Mouse (Mus musculus): ENCODE results near the gene Plcl2.
"Not testable (repeated sequence)": the region's sequence is repeated elsewhere in the genome, so short reads cannot be mapped to it uniquely, and the experiment has no call there.

The Plcl2 gene

DNA sequence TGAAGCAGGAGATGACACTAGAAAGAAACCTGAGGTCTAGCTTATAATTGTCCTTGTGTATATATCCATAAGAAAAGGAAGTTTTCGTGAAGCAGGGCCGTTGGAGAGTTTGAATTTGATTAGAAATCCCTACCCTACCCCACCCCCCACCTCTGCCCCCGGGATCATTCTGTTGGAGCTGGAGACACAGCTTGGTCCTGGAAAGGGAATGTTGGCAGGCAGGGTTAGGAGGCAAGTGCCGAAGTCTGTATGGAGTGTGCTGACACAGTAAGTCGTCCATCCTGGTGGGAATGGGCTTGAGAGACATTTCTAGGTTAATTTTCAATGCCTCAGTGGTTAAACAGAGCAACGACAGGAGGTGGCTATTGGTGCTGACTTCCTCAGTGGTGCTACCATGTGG, 8.4 kb upstream of the Plcl2 start:
- no peak for DNase-seq (ENCODE audit: low spot score)

DNA sequence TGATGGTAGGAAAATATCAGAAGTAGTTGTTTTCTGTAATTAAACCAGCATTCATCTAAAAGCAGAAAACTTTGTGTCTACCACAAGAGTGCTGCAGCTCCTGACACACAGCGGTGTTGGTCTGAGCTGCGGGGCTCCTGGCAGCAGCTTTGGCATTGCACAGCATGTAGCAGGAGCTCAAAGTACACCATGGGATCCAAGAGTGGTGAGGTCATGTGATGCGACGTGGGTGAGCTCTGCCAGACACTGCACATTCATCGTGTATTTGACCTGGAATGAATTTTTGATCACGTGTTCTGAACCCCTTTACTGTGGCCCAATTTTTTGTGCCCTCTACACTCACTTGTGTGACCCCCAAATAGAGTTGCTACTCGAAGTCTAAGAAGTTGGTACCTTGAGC, 6.1 kb upstream of the Plcl2 start:
- DNase-seq (ENCODE audit: low spot score) = no peak

DNA sequence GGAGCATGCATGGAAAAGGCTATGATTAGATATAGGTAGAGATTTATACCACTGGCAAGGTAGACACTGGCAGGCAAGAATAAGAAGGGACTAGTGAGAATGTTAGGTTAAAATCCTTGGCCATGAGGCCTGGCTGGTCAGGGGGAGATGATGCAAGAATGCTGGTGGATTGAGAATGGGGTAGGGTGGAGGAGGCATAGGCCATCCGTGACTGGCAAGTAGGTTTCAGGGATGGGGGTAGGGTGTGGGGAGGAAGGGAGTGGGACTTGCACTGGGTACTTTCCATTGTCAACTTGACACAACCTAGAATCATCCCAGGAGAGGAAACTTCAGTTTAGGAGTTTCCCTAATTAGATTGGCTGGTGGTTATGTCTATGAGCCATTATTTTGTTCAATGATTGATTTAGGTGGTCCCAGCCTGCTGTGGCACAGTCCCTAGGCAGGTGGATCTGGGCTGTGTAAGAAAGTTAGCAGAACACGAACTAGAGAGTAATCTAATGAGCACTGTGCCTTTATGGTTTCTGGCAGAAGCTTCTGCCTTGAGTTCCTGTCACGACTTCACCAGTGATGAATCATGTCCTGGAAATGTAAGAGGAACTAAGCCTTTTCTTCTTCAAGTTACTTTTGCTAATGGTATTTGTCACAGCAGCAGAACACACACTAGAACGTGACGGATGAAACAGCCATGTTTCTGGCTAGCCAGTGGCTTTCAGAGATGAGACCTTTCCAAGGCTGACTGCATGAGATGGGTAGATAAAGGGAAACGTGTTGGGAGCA, 4.9 kb upstream of the Plcl2 start:
- no peak for DNase-seq (ENCODE audit: low spot score)

DNA sequence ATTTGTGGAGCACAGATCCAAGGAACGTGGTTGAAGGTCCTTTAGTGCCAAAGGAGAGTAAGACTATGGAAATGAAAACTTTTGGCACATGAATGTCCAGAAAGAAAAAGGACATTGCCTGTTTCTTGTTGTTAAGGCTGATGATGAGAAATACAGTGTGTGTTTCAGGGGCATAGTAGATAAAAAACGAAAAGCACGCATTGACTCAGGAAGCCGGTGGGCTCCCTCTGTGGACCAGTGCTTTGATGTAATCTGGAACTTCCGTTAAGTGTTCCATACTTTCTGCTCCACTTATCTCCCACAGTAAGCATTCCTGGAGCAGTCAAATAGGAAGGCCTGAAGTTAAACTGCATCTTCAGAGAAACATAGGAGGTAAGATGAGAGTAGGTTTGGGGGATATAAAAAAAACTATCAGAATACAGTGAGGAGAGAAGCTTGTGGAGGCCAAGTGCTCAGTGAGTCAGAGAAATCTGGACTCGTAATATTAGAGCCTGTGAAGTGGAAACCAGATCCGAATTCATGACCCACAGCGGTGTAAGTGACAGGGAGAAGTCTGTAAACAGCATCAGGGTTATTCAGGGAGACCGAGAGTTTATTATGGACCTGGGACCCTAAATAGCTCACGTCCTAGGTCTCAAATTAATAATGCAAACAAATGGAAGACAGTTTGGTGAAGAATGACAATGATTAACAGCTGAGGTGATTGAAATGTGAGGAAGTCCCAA, 3.1 kb upstream of the Plcl2 start:
- DNase-seq (ENCODE audit: low spot score) = no peak

DNA sequence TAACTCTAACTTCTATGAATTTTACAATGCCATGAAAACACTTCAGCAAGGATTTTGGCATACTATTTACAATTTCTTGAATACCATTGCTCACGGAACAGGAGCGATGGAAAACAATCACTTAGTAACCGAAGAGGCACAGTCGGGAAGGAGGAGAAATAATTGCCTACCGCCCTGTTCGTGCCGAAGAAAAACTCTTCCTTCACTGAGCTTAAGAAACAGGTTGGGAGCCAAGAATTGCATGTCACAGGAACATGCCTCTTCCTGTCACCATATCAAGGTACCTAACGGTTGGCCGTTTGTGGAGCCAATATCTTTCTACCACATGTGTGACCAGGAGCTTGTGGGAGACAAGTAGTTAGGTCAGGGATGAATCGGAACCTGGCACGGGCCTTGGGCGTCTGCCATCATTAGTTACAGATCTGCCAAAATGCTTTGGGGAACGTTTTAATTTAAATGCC, 2.3 kb upstream of the Plcl2 start:
- DNase-seq (ENCODE audit: low spot score) = no peak

DNA sequence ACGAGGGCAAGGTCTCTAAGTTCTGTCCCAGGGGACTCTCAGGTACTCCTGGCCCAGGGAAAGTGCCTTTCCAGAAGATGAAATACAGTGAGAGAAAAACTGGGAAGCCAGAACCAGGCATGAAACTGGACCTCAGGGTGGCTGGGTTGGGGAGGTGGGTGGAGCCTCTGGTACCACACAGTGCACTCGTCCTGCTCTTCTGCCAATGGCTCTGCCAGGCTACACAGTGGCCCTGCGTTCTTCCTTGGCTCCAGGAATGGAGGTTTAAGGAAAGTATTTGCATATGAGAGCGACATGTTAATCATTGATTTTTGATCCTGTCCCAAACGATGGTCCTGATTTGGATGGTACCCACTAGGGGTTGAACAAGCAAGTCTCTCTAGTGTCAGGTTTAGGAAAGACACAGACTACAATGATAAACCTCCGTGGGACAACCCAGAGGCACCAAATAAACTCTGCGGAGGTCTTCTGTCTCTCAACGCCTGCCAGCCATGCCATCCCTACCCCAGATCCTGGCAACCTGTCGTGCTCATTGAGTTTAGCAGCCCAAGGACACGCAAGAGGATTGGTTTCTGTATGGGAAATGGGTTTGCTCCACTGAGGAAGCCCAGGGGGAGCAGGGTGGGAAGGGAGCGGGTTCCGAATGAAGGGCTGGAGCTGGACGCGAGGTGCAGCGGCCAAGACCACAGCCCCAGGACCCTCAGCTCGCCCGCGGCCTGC, 988 bp upstream of the Plcl2 start:
- no peak for DNase-seq (ENCODE audit: low spot score)

DNA sequence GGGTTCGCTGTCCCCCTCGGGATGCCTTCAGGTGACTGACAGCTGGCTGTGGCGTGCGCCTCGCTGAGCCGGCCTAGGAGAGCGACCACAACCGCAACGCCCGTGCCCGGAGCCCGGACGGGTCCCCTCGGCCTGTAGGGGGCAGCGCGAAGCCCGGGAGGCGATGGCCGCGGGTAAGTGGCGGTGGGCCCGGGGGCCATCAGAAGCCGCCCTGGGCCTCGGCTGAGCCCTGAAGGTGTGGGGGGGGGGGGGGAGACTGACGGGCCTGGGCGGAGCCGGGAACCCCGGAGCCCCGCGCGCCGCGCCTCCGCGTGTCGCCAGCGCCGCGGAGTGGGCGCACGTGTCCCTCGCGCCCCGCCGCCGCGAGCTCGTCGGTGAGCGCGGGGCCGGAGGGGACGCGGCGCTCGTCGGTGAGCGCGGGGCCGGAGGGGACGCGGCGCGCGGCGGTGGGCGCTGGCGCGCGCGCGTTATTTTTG, 390 bp upstream of the Plcl2 start:
- DNase-seq (ENCODE audit: low spot score) = peak; percentile 86

DNA sequence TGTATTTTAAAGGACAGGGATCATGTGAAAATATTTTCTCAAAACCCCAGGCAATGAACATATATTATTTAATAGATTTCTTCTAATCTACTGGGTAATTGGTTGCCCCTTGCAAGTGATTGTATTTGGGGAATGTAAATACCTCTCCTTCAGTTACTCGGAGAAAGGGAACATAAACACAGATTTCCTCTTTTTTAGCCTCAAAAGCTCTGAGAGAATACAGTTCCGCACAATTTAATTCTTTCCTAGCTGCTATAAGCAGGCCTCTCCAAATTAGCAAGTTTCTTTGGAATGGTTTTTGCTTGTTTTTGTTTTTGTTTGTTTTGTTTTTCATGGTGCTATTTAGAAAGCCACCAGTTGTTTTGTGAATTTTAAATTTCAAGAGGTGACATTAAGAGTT, 1.1 kb downstream of the Plcl2 start:
- DNase-seq (ENCODE audit: low spot score) = no peak

DNA sequence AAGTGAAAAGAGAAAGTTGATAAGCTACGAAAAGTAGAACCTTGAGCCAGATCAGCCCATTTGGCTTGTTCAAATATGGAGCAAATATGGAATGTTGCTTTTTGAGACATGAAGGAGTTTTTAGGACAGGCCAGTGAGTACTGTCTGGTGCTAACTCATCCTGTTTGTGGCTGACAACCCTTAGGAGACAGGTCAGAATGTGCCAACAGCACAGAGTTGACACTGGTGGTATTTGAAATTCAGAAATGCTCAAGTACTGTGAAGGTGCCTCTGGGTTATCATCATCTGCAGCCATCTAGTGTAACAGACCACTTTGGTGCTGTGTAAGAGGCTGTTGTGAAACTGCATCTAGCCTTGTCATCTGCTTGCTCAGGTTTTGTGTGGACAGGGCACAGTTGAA, 1.5 kb downstream of the Plcl2 start:
- no peak for DNase-seq (ENCODE audit: low spot score)

DNA sequence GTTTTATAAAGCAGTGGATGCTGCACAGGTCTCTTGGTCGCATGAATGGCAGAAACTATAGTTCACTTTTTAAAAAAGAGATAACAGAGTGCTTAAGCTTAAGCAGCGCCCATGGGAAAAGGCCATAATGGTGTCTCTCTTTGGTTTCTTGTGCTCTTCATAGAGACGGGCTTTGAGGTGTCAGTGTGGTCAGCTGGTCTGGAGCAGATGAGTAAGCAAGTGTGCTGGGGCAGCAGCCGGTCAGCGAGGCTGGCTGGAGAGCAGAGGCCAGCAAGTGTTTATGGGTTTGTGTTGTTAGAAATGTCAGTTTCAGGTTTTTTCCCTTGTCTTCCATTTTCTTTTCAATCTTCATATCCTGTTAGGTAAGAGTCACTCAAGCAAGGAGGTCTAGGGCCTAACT, 3.0 kb downstream of the Plcl2 start:
- DNase-seq (ENCODE audit: low spot score) = no peak

DNA sequence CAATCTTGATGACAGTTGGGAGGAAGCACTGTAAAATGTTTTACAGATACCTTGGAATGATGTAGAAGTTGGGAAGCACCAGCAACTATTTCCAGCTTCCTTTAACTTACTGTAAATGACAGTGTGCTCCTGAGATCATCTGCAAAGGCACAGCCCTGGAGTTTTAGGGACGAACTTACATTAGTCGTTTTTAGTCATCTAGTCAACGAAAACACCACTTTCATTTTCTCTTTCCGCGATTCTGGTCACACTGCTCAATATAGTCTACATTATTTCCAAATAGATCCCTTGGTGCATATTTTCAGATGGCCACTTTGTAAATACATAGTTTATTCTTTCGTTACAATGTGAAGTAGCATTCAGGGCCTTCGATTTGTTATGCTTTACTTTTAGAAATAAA, 3.6 kb downstream of the Plcl2 start:
- no peak for DNase-seq (ENCODE audit: low spot score)

DNA sequence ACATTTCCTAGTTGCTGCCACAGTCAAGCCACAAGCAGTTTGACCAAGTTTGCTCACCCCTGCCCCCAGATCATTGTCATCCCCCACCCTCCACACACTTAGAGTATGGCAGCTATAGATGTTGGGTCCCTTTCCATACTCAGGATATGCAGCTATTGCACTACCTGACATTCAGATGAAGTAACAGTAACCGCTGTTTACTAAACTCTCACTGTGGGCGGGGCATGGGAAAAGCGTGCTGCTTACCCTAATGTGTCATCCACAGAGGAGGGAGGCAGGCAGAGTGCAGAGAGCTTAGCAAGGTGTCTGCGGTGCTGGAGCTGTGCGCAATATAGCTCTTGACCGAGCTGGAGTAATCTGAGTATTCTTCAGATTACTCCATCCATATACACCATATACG, 4.2 kb downstream of the Plcl2 start:
- no peak for DNase-seq (ENCODE audit: low spot score)

DNA sequence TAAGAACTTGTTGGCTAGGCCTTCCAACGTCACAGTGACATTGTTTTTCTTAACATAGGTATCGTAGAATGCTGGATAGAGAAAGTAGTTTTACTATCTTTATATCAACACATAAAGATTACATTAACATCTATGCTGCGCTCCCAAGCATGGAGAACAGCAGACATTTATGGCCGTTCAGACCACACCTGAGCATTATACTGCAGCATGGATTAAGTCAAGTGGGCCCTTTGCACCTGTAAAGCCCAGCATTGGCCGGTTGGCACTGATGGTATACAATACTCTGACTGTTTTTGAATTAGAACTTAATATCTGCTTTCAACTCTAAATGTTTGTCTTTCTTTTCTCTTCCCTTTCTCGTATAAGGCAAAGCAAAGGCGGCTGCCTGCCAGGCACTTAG, 4.8 kb downstream of the Plcl2 start:
- no peak for DNase-seq (ENCODE audit: low spot score)

DNA sequence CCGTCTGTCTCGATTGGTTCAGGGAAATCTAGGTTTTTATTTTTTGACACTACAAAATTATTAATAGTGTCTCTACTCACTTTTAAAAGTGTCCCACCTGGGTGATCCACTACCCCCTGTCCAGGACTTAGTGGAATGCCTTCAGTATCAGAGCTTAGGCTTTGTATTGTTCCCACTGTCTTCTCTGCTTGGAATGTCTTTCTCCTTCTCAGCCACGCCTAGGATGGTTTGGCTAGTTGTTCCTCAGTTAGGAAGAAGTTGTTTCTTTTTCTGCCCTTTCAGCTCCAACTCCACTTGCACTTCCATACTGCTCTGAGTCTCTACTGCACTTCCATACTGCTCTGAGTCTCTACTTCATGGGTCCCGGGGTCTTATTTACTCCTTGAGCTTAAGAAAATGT, 6.7 kb downstream of the Plcl2 start:
- DNase-seq (ENCODE audit: low spot score) = no peak

DNA sequence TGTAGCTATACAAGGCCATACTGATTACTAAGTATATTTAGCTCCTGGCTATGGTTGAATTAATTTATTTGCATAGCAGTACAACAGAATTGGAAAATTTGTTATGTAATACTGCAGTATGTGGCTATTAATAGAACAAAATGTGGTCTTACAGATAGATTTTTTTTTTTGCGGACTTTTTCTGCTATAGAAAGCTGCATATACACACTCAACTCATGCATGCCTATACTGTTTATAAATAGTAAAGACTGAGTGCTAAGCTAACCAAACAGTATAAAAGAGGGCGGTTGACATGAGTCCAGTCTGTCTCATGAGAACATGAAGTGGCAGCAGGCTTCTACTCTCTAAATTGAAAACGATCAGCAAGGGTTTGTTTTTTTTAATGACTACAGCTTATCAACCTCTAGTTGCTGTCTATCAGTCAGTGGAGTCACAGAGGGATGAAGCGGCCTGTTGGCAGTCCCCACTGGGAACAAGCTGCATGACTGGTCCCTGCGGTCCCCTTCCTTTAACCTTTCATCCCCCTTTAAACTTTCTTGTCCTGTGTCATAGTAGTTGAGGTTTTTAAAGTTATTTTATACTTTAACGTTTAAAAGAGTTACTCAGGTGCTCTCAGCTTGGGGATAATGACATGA, 8.7 kb downstream of the Plcl2 start:
- DNase-seq (ENCODE audit: low spot score) = no peak

DNA sequence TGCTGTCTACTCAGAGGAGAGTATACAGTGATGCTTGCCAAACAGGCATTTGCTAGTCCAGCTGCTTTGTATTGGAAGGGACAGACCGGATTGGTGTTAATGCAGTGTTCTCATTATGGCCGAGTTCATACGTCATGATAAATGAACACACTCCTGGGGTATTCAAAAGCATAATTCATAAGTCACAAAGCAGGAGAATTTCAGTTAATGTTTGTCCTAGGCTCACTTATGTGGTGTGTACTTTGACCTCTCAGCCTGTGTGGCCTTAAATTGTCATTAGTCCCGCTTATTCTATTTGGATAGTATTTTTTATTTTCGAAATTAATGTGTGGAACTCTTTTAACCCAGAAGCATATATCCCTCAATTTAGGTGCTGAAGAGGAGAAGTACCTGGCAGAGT, 10.4 kb downstream of the Plcl2 start:
- no peak for DNase-seq (ENCODE audit: low spot score)

DNA sequence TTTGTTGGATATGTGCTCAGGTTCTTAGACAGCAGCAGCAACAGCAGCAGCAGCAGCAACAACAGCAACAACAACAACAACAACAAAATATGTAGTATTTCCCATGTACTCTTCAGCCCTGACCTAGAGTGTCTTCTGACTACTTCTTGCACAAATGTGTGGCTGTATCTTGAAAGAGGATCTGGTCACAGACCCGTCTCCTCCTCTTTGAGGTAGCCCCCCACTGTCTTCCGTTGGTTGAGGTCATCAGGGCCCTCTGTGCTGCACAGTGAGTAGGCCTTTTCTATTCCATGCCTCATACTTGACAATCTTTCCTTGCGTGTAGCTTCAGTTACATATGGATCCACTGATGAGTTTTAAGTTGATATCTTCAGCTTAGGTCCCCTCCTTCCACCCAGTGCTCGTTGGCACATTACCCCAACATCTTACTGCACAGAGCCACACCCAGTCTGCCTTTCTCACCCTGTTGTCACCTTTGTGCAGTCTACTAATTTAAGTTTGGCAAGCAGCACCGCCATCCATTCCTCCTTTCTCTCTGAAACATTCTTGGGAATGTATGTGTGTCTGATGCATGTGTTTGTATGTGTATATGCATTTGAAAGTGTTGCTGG, 13.4 kb downstream of the Plcl2 start:
- no peak for DNase-seq (ENCODE audit: low spot score)

DNA sequence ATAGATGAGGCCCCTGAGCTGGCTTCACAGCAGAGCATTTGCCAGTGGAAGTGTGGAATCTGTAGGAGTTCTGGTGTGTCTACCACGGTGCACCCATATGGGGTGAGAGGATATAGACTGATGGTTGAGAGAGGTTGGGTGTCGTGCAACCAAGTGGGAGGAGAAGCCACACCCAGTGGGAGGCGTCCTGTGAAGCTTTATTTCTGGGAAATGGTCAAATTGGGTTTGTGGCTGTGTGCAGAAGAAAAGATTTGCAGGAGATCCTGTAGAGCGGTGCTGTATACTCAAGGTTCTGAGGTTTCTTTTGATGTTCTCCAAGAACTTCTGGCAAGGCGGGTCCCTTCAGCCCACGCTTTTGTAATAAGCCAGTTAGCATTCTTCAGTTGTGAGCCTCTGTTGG, 15.8 kb downstream of the Plcl2 start:
- no peak for DNase-seq (ENCODE audit: low spot score)

DNA sequence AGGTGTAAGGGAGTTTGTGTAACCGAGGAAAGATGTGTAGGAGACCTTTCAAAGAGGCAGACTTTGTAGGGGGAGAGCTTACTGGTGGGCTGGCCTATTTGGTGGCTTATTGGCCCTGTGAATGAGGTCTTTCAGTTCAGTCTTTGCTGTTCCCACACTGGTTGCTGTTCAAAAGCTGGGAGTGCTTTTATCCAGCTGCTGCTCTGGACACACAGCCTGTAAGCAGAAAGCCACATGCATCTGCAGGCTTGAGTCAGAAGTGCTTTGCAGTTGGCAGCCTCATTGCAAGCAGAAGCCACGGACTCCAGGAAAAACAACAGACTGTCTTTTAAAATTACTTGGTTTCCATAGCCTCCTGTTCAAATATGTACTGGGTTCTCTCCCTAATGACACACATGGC, 16.6 kb downstream of the Plcl2 start:
- no peak for DNase-seq (ENCODE audit: low spot score)

DNA sequence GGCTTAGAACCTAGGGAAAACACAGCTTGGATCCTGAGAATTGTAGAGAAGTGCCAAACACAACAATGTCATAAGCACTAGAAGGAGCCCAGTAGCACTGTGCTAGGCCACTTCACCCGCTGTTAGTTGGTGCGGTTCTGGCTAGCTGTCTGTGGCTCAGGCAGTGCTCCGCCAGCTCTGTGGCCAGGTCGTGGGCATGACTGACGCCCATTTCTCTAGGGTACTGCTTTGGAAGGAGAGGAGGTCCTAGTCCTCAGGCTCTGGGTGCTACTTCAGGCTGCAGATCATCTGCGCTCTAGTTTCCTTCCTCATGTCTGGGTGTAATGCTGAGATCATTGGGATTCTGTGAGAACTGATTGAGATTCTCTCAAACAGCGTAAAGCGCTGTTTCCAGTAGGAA, 20.9 kb downstream of the Plcl2 start:
- no peak for DNase-seq (ENCODE audit: low spot score)

DNA sequence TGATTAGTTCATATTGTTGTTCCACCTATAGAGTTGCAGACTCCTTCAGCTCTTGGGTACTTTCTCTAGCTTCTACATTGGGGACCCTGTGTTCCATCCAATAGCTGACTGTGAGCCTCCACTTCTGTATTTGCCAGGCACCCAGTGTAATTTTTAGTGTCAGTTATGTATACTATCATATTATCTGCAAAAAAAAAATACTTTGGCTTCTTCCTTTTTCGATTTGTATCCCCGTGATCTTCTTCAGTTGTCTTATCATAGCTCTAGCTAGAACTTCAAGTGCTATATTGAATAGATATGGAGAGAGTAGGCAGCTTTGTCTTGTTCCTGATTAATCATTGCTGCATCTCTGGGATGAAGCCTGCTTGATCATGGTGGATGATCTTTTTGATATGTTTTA, 25.7 kb downstream of the Plcl2 start:
- not testable (repeated sequence) for DNase-seq (ENCODE audit: low spot score)

Measured in retina, embryonic 14.5 days (tissue).